21 mouse cellular contexts compared by ENCODE assay signal in the genomic region with DNA sequence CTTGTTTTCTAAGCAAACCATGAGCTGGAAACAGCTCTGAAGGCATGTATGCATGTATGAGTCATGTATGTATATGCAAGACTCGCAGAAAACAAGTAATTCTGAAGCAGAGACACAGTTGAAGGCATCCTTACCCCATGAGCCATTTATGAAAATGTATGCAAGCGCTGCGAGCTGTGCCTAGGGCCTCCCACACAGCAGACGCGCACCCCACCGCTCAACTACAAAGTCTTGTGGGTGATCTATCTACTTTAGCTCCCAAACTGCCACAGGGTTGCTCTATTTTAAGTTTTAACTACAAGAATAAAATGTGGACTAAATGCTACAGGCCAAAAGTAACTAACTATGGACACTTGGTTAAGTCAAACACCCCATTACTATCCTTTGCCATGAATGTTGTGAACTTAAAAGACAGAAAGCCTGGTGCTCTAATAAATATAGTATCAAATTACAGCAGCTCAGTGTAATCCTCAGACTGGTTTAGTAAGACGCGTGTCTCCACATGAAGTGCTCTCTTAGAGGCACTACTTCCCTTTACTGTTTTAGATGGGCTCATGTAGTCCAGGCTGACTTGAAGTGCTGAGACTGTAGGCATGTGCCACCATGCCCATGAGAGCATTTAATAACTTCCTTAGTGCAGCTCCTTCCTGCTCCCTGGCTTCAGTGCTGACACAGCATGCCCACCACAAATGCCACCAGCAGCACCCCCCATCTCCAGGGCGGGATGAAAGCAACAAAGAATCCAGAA. TPM values are rescaled to one million over a fixed set of nuclear protein-coding genes. Genes with fewer than 3 reads are reported as not detected.
A peak's percentile ranks its signal among the peaks of the same experiment; 100 is the strongest.
DNase-seq lines count a peak whose midpoint lies in the region; ATAC-seq and TF ChIP-seq lines count a peak whose summit lies in the region.
"Had no signal": no experiment of that assay in that cellular context is flagged by ENCODE, and none has a peak within 500 bp of the region (broad histone marks: within the 10 kb centered on the region; RNA-seq: fewer than 3 reads in every experiment).

No protein-coding gene starts in this region.

- TF ChIP-seq POLR2A in bone marrow macrophage, adult 2 months (IDR thresholded peaks at IDR 0.05; ENCODE audit: borderline replicate concordance, low read depth, low read length): no peak

- H3K4me2 ChIP-seq in hindbrain, embryonic 11.5 days (replicated peaks; ENCODE audit: low read depth, low read length): no peak overlapping the region
- H3K4me2 ChIP-seq: heart, embryonic 12.5 days; limb, embryonic 13.5 days; midbrain, embryonic 15.5 days had no signal

- no peaks in the 10 kb centered on the region for H3K27me3 ChIP-seq in hindbrain, embryonic 11.5 days (ENCODE audit: control insufficient read depth, insufficient read depth, low read length)
- H3K27me3 ChIP-seq: heart, embryonic 12.5 days; limb, embryonic 13.5 days; megakaryocyte, embryonic 14.5 days; midbrain, embryonic 15.5 days had no signal

- peaks cover 16% of the 10 kb centered on the region for H3K4me1 ChIP-seq in bone marrow macrophage, adult 2 months (ENCODE audit: control insufficient read depth, insufficient read depth, low read length)
- no peaks in the 10 kb centered on the region for H3K4me1 ChIP-seq in hindbrain, embryonic 11.5 days (replicated peaks; ENCODE audit: control insufficient read depth, insufficient read depth, low read length)
- H3K4me1 ChIP-seq: heart, embryonic 12.5 days; limb, embryonic 13.5 days; midbrain, embryonic 15.5 days had no signal

- WGBS in hindbrain, embryonic 11.5 days: 94% methylated on average over 9 of the region's 9 CpGs

- peak; percentile 81 for DNase-seq in brain, adult 2 months (ENCODE audit: low read depth, low spot score)
- peak; percentile 52 to 62 for DNase-seq in layer of hippocampus, postnatal 36 days
- peak; percentile 62 to 70 for DNase-seq in right cerebral cortex, adult 2 months (ENCODE audit: low spot score in 2 of 2)
- DNase-seq in gastrocnemius, postnatal 36 days: no peak
- no peak for DNase-seq in adrenal gland, postnatal 10 days
- no peak for DNase-seq in hindbrain, embryonic 11.5 days (ENCODE audit: low spot score)
- DNase-seq in cerebellum, postnatal 4 days (ENCODE audit: low spot score in 2 of 2): no peak
- DNase-seq: cerebellum, postnatal 14 days; heart, postnatal 36 days; kidney, adult 8-10 months; kidney, postnatal 36 days; lung, postnatal 10 days; retina, postnatal 1 day; thymus, postnatal 4 days had no signal

- intact Hi-C loops in gastrocnemius, postnatal 36 days (cut with DNase I): no loop called here

- no peak overlapping the region for H3K4me3 ChIP-seq in bone marrow macrophage, adult 2 months (ENCODE audit: insufficient read depth, low read length)
- no peak overlapping the region for H3K4me3 ChIP-seq in hindbrain, embryonic 11.5 days (ENCODE audit: low read depth, low read length)
- H3K4me3 ChIP-seq: heart, embryonic 12.5 days; limb, embryonic 13.5 days; megakaryocyte, embryonic 14.5 days; midbrain, embryonic 15.5 days had no signal

- TF ChIP-seq CTCF in bone marrow macrophage, adult 2 months (IDR thresholded peaks at IDR 0.05; ENCODE audit: low read depth, low read length): no peak

- peaks cover 20% of the 10 kb centered on the region for H3K36me3 ChIP-seq in hindbrain, embryonic 11.5 days (ENCODE audit: control insufficient read depth, insufficient read depth, low read length)

- no peaks in the 10 kb centered on the region for H3K9me3 ChIP-seq in hindbrain, embryonic 11.5 days (ENCODE audit: control insufficient read depth, low read length)
- H3K9me3 ChIP-seq: heart, embryonic 12.5 days; limb, embryonic 13.5 days; megakaryocyte, embryonic 14.5 days; midbrain, embryonic 15.5 days had no signal

- H3K9ac ChIP-seq in hindbrain, embryonic 11.5 days (ENCODE audit: low read depth, low read length): no peak overlapping the region
- H3K9ac ChIP-seq: heart, embryonic 12.5 days; limb, embryonic 13.5 days; liver, embryonic 14.5 days; midbrain, embryonic 15.5 days had no signal

- no peak for ATAC-seq in hindbrain, embryonic 11.5 days (ENCODE audit: low FRiP score)
- ATAC-seq: hindbrain, postnatal 0 days; midbrain, embryonic 15.5 days had no signal

- H3K27ac ChIP-seq in bone marrow macrophage, adult 2 months (ENCODE audit: insufficient read depth, low read depth, low read length): peak overlapping the region; percentile 41
- no peak overlapping the region for H3K27ac ChIP-seq in hindbrain, embryonic 11.5 days (ENCODE audit: low read depth, low read length)
- H3K27ac ChIP-seq: hindbrain, postnatal 0 days; limb, embryonic 13.5 days; liver, embryonic 14.5 days; midbrain, embryonic 15.5 days had no signal

RNA-seq across cellular contexts. Expression of gene Ist1, which starts 17.0 kb away (rescaled TPM):
- polyA plus RNA-seq in bone marrow macrophage, adult 2 months (2012; ENCODE audit: insufficient read depth, insufficient read length, missing spikeins): 74.0 and 80.9 TPM in 2 replicates
- total RNA-seq in layer of hippocampus, postnatal 36 days (2021): 10 to 100 TPM; 93.2 to 94.0 TPM
- total RNA-seq in gastrocnemius, postnatal 36 days (2021): 10 to 100 TPM; 25.4 to 31.4 TPM
- total RNA-seq in adrenal gland, postnatal 10 days (2021): 10 to 100 TPM; 71.9 to 78.1 TPM
- polyA plus RNA-seq in hindbrain, embryonic 11.5 days (2014; fragmentation: Nextera tagmentation; extraction: Ambion mirVana): 199 TPM in 2 replicates

RNA-seq across cellular contexts. Expression of gene Zfp821, which starts 29.3 kb away (rescaled TPM):
- polyA plus RNA-seq in bone marrow macrophage, adult 2 months (2012; ENCODE audit: insufficient read depth, insufficient read length, missing spikeins): 7.7 and 11.6 TPM in 2 replicates
- total RNA-seq in layer of hippocampus, postnatal 36 days (2021): 10 to 100 TPM; 44.6 to 46.8 TPM
- total RNA-seq in gastrocnemius, postnatal 36 days (2021): 1 to 10 TPM; 4.3 to 5.9 TPM
- total RNA-seq in adrenal gland, postnatal 10 days (2021): 10 to 100 TPM; 12.0 to 14.7 TPM
- 53.0 and 59.1 TPM in 2 replicates for polyA plus RNA-seq in hindbrain, embryonic 11.5 days (2014; fragmentation: Nextera tagmentation; extraction: Ambion mirVana)

Comparison
In these comparisons a context has a peak if more than half of its experiments do, and no peak if none do; other contexts are left out.
1. DNase-seq: peak in brain, adult 2 months (single experiment), layer of hippocampus, postnatal 36 days (2 of 2) and right cerebral cortex, adult 2 months (2 of 2); none in gastrocnemius, postnatal 36 days (0 of 2), adrenal gland, postnatal 10 days (single experiment), hindbrain, embryonic 11.5 days (single experiment) and cerebellum, postnatal 4 days (0 of 2).